Mouse (Mus musculus) stomach, embryonic 15.5 days (tissue): ENCODE data around the gene Ccdc57. TPM values are rescaled to one million over a fixed set of nuclear protein-coding genes. Genes with fewer than 3 reads are reported as not detected.

Source experiments
- ATAC-seq: fragments of 200-750 bp; cut with Nextera tagmentation; 2 replicates; pipeline ENCODE4 v1.8.0; 2017; ENCODE audit warnings: low read depth, moderate number of reproducible peaks, moderate TSS enrichment; ENCODE audit not compliant: insufficient read depth, low FRiP score
- H3K27ac ChIP-seq: fragments of 300-500 bp; sonication (generic); 2 replicates; pipeline ENCODE4 v1.5.1; 2015; ENCODE audit warnings: mild to moderate bottlenecking, inconsistent platforms
- H3K27me3 ChIP-seq: fragments of 300-500 bp; sonication (generic); replicated peaks from 2 replicates; pipeline ENCODE4 v1.6.1; 2015; ENCODE audit warnings: inconsistent platforms
- H3K36me3 ChIP-seq: fragments of 300-500 bp; sonication (generic); 2 replicates; pipeline ENCODE4 v1.6.1; 2015; ENCODE audit warnings: inconsistent platforms
- H3K4me1 ChIP-seq: fragments of 300-500 bp; sonication (generic); 2 replicates; pipeline ENCODE4 v1.6.1; 2015; ENCODE audit warnings: inconsistent platforms
- H3K4me2 ChIP-seq: fragments of 300-500 bp; sonication (generic); 2 replicates; pipeline ENCODE4 v1.6.1; 2015; ENCODE audit warnings: mild to moderate bottlenecking, inconsistent platforms
- H3K4me3 ChIP-seq: fragments of 300-500 bp; sonication (generic); replicated peaks from 2 replicates; pipeline ENCODE4 v1.5.1; 2015; ENCODE audit warnings: inconsistent platforms
- H3K9ac ChIP-seq: fragments of 300-500 bp; sonication (generic); 2 replicates; pipeline ENCODE4 v1.6.1; 2015; ENCODE audit warnings: inconsistent platforms
- H3K9me3 ChIP-seq: fragments of 300-500 bp; sonication (generic); 2 replicates; pipeline ENCODE4 v1.6.1; 2016; ENCODE audit warnings: inconsistent platforms
- WGBS: fragments of 180-500 bp; shearing (Covaris S2); methylation state at CpG from one replicate; pipeline ENCODE4 v1.1.7; 2015; 5-methylcytosine and 5-hydroxymethylcytosine counted together
- polyA plus RNA-seq: library from polyadenylated mRNA; unstranded; fragments of >200 nt; fragmentation: Nextera tagmentation; extraction: Ambion mirVana; gene quantifications from 2 replicates; pipeline ENCODE4 v1.2.1, GENCODE M21; 2015

The Ccdc57 gene
- 4.5 and 5.6 TPM in 2 replicates for polyA plus RNA-seq

DNA sequence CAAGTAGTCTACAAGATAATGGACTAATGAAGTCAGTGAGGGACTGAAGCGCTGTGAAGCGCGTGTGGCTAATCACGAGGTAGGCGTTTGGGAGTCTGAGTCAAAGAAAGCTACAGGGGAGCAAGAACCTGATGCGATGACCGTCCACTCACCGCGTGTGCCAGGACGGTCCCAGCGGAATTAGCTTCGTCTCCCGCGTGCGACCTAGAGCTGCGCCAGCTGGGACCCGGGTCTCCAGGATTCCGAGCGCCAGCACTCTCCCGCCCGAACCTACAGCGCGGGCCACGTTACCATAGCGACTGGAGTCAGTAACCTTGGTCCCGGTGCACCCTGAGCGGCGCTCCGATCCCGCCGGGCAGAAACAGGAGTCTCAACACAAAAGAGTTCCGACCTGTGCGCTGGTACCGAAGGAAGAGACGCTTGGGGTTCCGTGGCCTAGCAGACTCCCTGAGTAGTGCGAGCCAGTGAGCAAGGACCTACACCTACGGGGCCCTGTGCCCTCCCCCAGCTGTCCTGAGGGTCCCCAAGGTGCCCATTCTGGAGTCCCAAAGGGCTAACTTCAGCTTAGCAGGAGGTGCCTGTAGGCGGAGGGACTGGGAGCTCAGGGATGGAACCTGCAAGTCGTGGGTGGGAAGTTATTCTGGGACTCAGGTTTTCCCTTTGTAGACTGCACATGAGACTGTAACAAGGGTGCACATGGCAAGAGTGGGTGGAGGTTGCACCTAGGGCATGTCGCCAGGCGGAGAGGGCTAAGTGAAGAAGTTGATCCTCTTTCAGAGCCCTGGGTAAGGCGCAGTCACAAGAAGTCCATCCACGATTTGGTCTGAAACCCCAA lies at the start of gene Ccdc57:
Gene Ccdc57 (minus strand): TSS at position 309 of the 835 bp plus-strand sequence.
- Histone ChIP-seq H3K4me3 (peak within 1 kb of the TSS; percentile 77), H3K4me2 (peak within 1 kb of the TSS; percentile 93), H3K27me3 (no peaks in the 10 kb centered on the region), H3K27ac (no peak within 1 kb of the TSS), H3K36me3 (no peaks in the 10 kb centered on the region), H3K9ac (peak within 1 kb of the TSS; percentile 66), H3K4me1 (no peaks in the 10 kb centered on the region; the same call in 1 of the 2 replicates), H3K9me3 (no peaks in the 10 kb centered on the region)
- WGBS, result 10% methylated on average over 44 of the region's 44 CpGs
- peak; percentile 88 for ATAC-seq

DNA sequence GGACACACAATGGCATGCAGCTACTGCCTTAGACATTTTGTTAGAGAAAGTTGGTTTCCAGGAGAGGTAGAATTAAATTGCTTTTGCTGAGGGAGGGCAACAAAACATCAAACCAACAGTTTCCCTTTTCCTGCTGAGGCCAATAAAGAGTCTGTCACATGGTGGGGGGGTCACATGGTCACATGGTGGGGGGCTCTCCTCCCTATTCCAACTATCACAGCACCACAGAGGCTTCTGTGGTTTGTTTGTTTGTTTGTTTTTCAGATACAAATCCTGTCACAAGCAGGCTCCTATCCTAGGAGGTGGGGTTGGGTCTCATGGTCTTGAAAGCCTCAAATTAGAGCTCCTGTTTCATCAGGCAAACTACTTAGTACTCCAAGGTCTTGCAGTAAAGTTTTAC lies 49.8 kb upstream of the Ccdc57 start:
- H3K36me3 ChIP-seq, result peaks cover 23% of the 10 kb centered on the region

DNA sequence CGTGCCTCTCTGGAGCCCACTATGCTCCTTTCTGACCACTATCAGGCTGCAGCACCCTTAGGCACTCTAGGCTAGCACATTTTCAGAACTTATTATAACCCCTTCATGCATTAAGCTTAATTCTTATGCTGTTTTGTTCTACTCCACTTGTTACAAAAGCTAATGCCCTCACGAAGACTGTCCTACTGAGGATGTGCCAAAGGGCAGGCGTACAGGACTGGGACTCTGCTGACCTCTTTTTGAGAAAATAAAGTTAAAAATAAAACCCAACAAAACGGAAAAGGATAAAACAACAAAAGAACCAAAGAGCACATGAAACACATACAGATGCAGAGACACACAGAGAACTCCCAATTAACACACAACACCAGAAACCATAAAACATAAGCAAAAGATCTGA lies 49.0 kb upstream of the Ccdc57 start:
- no peak for ATAC-seq
- H3K36me3 ChIP-seq, result peaks cover 23% of the 10 kb centered on the region
- WGBS, result 85% methylated on average over 4 of the region's 4 CpGs

More for the DNA sequence above, 49.8 kb upstream of the Ccdc57 start:
- H3K9ac ChIP-seq, result no peak overlapping the region
- H3K4me1 ChIP-seq, result no peaks in the 10 kb centered on the region
- no peaks in the 10 kb centered on the region for H3K27me3 ChIP-seq
- no peak for ATAC-seq
- no peaks in the 10 kb centered on the region for H3K9me3 ChIP-seq
- no peak overlapping the region for H3K4me3 ChIP-seq
- no peak overlapping the region for H3K4me2 ChIP-seq
- H3K27ac ChIP-seq, result no peak overlapping the region

DNA sequence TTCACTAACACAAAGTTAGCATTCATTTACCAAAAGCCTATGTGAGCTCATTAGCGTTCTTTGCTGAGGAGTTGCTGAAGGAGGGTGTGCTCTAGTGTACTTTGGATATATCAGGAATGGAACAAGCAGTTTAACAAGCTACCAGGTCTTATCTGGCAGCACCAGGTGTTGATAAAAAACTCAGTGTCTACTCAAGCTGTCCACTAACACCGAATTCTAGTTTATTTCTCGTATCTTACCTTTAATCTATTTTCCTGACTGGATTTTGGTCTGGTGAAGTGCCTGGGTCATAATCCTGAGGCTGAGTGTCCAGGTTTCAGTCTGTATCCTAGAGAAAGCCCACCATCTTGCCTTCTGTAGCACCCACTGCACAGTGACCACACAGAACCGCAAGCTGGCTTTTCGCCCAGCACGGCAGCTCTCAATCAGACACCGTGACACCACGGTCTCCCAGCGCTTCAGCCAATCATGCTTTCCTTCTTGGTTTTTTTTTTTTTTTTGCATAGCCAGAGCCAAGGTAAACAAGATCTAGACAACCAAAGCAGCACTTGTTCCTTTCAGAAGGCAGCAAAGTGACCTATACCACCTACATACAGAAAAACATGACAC lies 47.9 kb upstream of the Ccdc57 start:
- WGBS, result 73% methylated on average over 9 of the region's 9 CpGs
- Histone ChIP-seq H3K4me3 (no peak overlapping the region), H3K36me3 (peaks cover 31% of the 10 kb centered on the region), H3K4me2 (no peak overlapping the region), H3K27ac (peak overlapping the region; percentile 52; the same call in 1 of the 2 replicates), H3K27me3 (no peaks in the 10 kb centered on the region), H3K4me1 (no peaks in the 10 kb centered on the region), H3K9me3 (no peaks in the 10 kb centered on the region), H3K9ac (no peak overlapping the region)
- ATAC-seq, result peak; percentile 78; the same call in 1 of the 2 replicates

More for the DNA sequence above, 49.0 kb upstream of the Ccdc57 start:
- H3K4me1 ChIP-seq, result no peaks in the 10 kb centered on the region
- H3K9ac ChIP-seq, result no peak overlapping the region
- no peaks in the 10 kb centered on the region for H3K27me3 ChIP-seq
- H3K9me3 ChIP-seq, result no peaks in the 10 kb centered on the region
- H3K4me2 ChIP-seq, result no peak overlapping the region
- no peak overlapping the region for H3K4me3 ChIP-seq
- H3K27ac ChIP-seq, result no peak overlapping the region

DNA sequence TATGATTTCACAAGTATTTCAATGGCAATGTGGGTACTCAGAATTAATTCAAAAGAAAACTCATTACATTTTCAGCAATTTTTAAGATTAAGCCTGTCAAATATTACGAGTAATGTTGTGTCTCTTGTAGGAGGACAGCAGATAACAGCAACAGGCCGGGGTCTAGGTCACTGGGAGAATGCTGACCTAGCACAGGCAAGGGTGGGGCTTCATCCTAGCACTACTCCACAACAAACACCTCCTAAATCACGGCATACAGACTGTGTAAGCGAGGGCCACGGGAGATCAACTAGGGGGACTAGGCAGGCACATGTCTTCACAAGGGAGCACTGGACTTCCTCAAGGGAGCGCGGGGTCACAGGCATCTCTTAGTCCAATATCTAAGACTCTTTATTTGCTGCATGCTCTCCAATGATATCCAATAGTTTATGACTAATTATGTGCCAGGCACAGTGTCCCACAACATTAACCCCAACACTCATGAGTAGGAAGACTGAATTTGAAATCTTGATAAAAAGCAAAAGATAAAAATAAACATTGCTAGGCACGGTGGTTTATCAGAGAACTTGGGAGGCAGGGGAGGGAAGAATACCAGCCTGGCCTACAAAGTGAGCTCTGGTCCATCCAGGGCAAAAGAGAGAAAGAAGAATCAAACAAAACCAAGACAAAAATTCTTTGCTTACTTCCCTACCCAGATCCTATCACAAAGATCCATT lies 47.2 kb upstream of the Ccdc57 start:
- H3K4me1 ChIP-seq, result no peaks in the 10 kb centered on the region
- no peak overlapping the region for H3K27ac ChIP-seq
- peaks cover 35% of the 10 kb centered on the region for H3K36me3 ChIP-seq
- WGBS, result 69% methylated on average over 8 of the region's 8 CpGs
- H3K27me3 ChIP-seq, result no peaks in the 10 kb centered on the region
- peak; percentile 63 for ATAC-seq
- no peak overlapping the region for H3K4me3 ChIP-seq
- no peak overlapping the region for H3K9ac ChIP-seq
- H3K9me3 ChIP-seq, result no peaks in the 10 kb centered on the region
- H3K4me2 ChIP-seq, result no peak overlapping the region

DNA sequence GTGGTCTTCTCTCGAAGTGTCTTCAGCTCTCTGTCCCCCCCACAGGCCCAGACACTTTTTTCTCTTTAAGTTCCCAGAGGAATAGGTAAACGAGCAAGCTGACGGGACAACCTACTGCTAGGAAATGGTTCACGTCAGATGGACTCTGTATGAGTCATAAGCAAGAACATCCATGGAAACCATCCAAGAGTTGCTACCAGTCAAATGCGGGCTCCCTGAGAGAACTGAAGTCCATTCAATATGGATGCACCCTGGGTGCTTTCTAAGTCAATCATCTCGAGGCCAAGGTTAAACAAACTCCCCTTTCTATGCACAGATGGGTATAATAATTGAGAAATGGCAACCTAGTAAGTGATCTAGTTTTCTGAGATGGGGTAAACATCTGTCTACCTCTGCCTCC lies 40.6 kb upstream of the Ccdc57 start:
- H3K4me3 ChIP-seq, result no peak overlapping the region
- H3K27me3 ChIP-seq, result no peaks in the 10 kb centered on the region
- no peaks in the 10 kb centered on the region for H3K9me3 ChIP-seq
- 62% methylated on average over 6 of the region's 6 CpGs for WGBS
- H3K4me2 ChIP-seq, result no peak overlapping the region
- no peaks in the 10 kb centered on the region for H3K4me1 ChIP-seq
- H3K9ac ChIP-seq, result no peak overlapping the region
- peaks cover 57% of the 10 kb centered on the region for H3K36me3 ChIP-seq
- no peak overlapping the region for H3K27ac ChIP-seq
- no peak for ATAC-seq

DNA sequence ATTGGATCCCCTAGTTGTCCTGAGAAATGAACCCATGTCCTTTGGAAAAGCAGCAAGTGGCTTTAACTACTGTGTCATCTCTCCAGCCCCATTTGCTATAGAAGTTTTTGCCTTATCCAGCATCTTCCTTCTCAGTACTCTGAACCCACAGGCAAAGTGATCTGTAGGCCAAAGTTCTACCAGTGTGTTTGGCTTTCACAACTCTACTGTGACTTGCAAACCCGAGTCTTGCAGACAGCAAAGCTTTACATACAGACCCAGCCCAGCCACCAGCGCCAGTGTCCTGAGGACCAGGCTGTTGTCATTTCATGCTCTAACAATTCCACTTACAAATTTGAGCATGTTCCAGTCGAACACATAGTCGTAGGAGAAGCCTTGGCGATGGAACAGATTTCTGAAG lies 38.6 kb upstream of the Ccdc57 start:
- no peak overlapping the region for H3K27ac ChIP-seq
- no peaks in the 10 kb centered on the region for H3K27me3 ChIP-seq
- no peak for ATAC-seq
- 0 out of 2 replicates have a peak, but pooled peaks cover 2% of the 10 kb centered on the region for H3K4me1 ChIP-seq
- no peak overlapping the region for H3K4me2 ChIP-seq
- H3K4me3 ChIP-seq, result no peak overlapping the region
- 93% methylated on average over 5 of the region's 5 CpGs for WGBS
- H3K36me3 ChIP-seq, result peaks cover 77% of the 10 kb centered on the region
- H3K9ac ChIP-seq, result no peak overlapping the region
- H3K9me3 ChIP-seq, result no peaks in the 10 kb centered on the region

DNA sequence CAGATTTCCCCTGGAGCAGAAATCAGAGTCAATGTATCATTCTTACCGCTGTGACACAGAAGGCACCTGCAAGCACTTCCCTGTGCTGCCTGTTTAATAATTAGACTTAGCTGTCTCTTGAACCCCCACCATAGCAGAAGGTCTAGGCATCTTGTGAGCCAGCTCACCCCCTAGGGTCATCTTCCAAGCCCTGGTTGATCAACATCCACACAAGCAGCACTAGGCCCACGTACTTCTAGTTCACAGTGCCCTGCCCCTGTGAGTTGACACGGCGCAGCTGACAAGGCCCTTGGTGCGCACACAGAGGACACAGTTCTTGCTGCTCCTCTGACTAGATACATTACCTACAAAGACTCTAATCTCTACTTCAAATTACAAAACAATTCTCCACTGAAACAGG lies 37.1 kb upstream of the Ccdc57 start:
- Histone ChIP-seq H3K27me3 (no peaks in the 10 kb centered on the region), H3K4me2 (no peak overlapping the region), H3K9ac (no peak overlapping the region), H3K4me3 (no peak overlapping the region), H3K4me1 (peaks cover 7% of the 10 kb centered on the region; the same call in 1 of the 2 replicates), H3K36me3 (peaks cover 81% of the 10 kb centered on the region), H3K9me3 (no peaks in the 10 kb centered on the region), H3K27ac (no peak overlapping the region)
- WGBS, result 92% methylated on average over 5 of the region's 5 CpGs
- no peak for ATAC-seq

DNA sequence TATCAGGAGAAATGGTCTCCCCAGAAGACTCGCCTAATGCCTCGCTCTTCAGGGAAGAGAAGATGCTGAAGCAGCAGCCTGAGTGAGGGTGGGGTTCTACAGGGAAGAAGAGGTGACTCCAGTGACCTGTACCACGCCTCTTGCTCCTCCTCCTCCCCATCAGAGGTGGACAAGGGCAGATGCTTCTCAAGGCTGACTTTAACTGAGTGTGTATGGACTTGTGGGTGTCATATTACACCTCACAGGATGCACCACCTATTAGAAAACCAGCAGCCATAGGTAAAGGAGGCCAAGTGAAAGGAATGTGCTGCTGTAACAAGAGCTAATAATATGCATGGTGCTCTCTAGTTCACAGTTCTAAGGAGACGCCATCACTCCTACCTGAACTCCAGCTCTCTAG lies 32.9 kb upstream of the Ccdc57 start:
- ATAC-seq, result no peak
- Histone ChIP-seq H3K9ac (no peak overlapping the region), H3K9me3 (no peaks in the 10 kb centered on the region), H3K27ac (no peak overlapping the region), H3K4me1 (peaks cover 7% of the 10 kb centered on the region; the same call in 1 of the 2 replicates), H3K4me2 (no peak overlapping the region), H3K4me3 (no peak overlapping the region), H3K36me3 (peaks cover 90% of the 10 kb centered on the region), H3K27me3 (no peaks in the 10 kb centered on the region)
- WGBS, result 75% methylated on average over 4 of the region's 4 CpGs

DNA sequence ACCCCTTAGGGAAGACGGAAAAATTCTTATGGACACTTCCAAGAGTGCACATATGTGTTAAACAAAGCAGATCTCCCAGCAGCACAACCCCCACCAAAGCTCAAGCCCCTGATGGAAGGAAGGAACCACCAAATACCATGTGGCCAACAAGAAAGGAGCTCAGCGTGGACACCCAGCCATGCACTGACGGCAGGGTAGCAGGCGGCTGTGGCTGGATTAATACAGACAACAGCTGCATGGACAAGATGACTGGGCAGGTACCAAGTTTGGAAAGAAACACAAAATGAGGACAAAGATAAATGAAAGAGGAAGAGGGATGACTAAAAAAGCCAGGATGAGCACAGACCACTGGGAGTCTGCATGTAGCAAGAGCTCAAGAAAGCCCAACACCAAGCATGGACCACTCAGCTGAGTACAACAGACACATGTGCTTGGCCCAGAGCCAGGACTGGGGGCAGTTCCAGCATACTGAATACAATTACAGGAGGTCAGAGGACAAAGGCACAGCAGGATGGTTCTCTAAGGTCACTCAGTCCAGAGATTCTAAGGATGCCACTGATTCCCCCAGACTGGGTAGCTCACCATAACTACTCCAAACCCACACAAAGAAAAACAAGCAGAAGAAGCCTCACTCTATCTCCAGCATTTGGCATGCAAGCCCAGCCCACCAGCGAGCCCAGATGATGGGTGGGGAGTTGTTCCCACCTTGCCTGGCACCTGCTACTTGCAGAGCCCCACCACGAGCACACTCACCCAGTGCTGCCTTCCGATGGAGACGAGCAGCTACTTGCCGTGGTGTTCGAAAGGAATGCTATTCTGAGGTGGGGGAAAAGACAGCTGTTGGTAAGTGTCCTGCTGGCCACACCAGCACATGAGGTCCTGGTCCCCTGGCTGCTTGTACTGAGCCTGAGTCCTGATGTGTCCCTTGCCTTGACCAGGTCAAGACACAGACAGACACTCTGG lies 31.8 kb upstream of the Ccdc57 start:
- Histone ChIP-seq H3K27me3 (no peaks in the 10 kb centered on the region), H3K4me2 (no peak overlapping the region), H3K4me3 (no peak overlapping the region), H3K27ac (no peak overlapping the region), H3K4me1 (peaks cover 7% of the 10 kb centered on the region; the same call in 1 of the 2 replicates), H3K9ac (no peak overlapping the region), H3K36me3 (peaks cover 85% of the 10 kb centered on the region), H3K9me3 (no peaks in the 10 kb centered on the region)
- WGBS, result 79% methylated on average over 10 of the region's 10 CpGs
- no peak for ATAC-seq

DNA sequence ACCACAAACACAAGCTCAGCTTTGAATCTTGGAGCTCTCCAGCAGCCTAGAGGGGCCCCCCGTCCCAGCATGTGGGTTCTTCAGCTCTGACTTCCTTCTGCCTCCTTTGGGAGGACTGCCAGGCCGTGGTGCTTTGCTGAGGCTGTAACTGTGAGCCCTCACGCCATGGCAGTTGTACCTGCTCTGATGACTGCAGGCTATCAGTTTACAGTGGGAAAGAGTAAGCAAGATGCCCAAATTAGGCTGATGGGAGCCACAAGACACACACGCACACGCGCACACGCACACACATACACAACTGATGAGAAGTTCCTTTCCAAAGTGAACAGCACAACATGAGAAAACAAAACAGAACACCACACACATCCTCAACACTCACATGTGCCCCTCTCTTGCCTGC lies 30.2 kb upstream of the Ccdc57 start:
- Histone ChIP-seq H3K4me3 (no peak overlapping the region), H3K9ac (no peak overlapping the region), H3K36me3 (peaks cover 77% of the 10 kb centered on the region), H3K27ac (no peak overlapping the region), H3K27me3 (no peaks in the 10 kb centered on the region), H3K4me2 (no peak overlapping the region), H3K4me1 (peaks cover 11% of the 10 kb centered on the region; the same call in 1 of the 2 replicates), H3K9me3 (no peaks in the 10 kb centered on the region)
- 90% methylated on average over 7 of the region's 7 CpGs for WGBS
- no peak for ATAC-seq
